Mouse (Mus musculus): ENCODE measurements at regions not wholly inside any gene's neighbourhood (a gene's known extent, or its start where the extent isn't known, plus 50 kb on each side); places are given as distances from the start of the nearest gene placed in this dataset.

DNA sequence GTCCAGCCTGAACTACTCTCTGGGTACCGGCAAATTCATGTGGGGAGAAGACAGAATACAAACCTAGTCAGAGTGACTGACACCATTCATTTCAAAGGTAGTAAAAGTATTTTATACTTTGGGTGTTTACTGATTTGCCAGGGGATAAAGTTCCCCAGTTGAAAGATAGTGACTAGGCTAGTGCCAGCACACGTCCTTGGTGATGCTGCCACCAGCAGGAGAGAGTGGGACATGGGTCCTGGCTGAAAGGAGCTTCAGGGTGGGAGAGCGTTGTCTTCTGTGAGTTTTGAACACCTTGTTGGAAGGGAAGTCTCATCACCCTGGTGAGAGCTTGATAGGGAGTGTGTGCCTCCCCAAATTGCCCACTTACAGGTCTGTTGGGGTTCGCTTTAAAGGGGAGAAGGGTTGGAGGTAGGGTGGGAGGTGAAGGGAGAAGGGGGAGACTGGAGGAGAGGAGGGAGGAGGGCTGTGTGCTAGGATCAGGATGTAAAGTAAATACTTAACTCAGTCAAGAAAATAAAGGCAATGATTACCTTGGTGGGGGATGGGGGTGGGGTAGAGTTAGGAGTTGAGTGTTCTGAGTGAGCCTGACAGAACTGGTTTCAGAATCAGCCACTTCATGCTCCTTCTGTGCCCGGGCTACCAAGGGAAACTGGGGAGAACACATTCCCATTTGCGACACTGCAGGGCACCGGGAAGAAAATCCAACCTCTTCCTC lies 273.9 kb downstream of the Dhx35 start:
- Histone ChIP-seq H3K4me3 (ENCODE audit: insufficient read depth, poor library complexity, severe bottlenecking) (no peak overlapping the region), H3K79me2 (ENCODE audit: control insufficient read depth, insufficient read depth) (no peaks in the 10 kb centered on the region), H3ac (ENCODE audit: control insufficient read depth, insufficient read length, low read depth) (no peak overlapping the region), H3K36me3 (ENCODE audit: control insufficient read depth, insufficient read depth) (no peaks in the 10 kb centered on the region), H3K27me3 (ENCODE audit: control insufficient read depth, insufficient read depth, insufficient read length) (no peaks in the 10 kb centered on the region), H3K79me3 (ENCODE audit: low read depth) (no peaks in the 10 kb centered on the region)
- no peak for TF ChIP-seq USF1 (IDR thresholded peaks at IDR 0.05; ENCODE audit: low read depth)
- TF ChIP-seq MYOD1 (IDR thresholded peaks at IDR 0.05; ENCODE audit: control insufficient read depth, insufficient read length, low read depth) = no peak
- TF ChIP-seq FOSL1 (IDR thresholded peaks at IDR 0.05; ENCODE audit: insufficient read depth, low read length, poor library complexity, severe bottlenecking) = no peak

- H3ac ChIP-seq (ENCODE audit: control insufficient read depth, insufficient read length, low read depth) = no peak overlapping the region
- H3K4me3 ChIP-seq (ENCODE audit: insufficient read depth, poor library complexity, severe bottlenecking) = no peak overlapping the region
- H3K36me3 ChIP-seq (ENCODE audit: control insufficient read depth, insufficient read depth) = no peaks in the 10 kb centered on the region
- TF ChIP-seq CTCF (IDR thresholded peaks at IDR 0.05; ENCODE audit: control insufficient read depth, insufficient read depth, insufficient read length) (no peak), MAX (IDR thresholded peaks at IDR 0.05) (no peak), USF1 (IDR thresholded peaks at IDR 0.05; ENCODE audit: low read depth) (no peak), MYOG (IDR thresholded peaks at IDR 0.05; ENCODE audit: control insufficient read depth, extremely low read depth, insufficient read length) (no peak), CEBPB (IDR thresholded peaks at IDR 0.05; ENCODE audit: low read depth) (no peak), FOSL1 (IDR thresholded peaks at IDR 0.05; ENCODE audit: insufficient read depth, low read length, poor library complexity, severe bottlenecking) (no peak), MYOD1 (IDR thresholded peaks at IDR 0.05; ENCODE audit: control insufficient read depth, insufficient read length, low read depth) (no peak)
- H3K79me2 ChIP-seq (ENCODE audit: control insufficient read depth, insufficient read depth) = no peaks in the 10 kb centered on the region
- no peaks in the 10 kb centered on the region for H3K79me3 ChIP-seq (ENCODE audit: low read depth)
- H3K27me3 ChIP-seq (ENCODE audit: control insufficient read depth, insufficient read depth, insufficient read length) = no peaks in the 10 kb centered on the region
These were observed 274.6 kb downstream of the Dhx35 start for GRCm38 (mm10) chr2:159069180-159069579.

DNA sequence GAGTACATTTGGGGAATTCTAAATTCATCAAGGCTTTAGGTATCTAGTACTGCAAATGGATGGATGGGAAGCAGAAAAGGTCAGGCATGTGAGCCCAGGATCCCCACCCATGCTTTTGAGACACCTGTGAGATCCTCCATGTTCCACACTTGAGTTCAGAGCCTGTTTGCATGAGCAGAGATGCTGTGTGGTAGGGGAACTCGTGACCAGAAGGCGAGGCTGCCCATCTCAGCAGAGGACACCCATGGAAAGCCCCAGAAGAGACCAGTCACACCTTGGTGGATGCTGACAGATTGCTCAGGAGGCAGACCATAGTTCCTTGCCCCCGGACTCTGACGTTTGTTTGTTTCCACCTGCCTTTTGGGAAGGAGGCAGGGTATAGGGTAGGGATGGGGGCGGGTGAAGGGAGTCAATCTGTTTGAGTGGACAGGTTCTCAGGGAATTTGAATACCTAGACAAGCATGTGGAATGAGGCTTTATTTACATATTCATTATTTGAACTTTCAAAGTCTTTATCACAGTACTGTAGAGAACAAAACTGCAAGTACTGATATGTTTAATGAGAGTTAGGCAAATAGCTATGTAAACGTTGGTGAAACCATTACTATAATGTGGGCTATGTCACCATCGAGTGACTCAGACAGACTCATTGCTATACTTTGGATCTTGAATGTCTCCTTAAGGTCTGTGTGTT lies 278.5 kb downstream of the Dhx35 start:
- H3K36me3 ChIP-seq (ENCODE audit: control insufficient read depth, insufficient read depth) = no peaks in the 10 kb centered on the region
- H3K4me3 ChIP-seq (ENCODE audit: insufficient read depth, poor library complexity, severe bottlenecking) = no peak overlapping the region
- H3K27me3 ChIP-seq (ENCODE audit: control insufficient read depth, insufficient read depth, insufficient read length) = no peaks in the 10 kb centered on the region
- no peak for TF ChIP-seq MAX (IDR thresholded peaks at IDR 0.05)
- no peak for TF ChIP-seq CTCF (IDR thresholded peaks at IDR 0.05; ENCODE audit: control insufficient read depth, insufficient read depth, insufficient read length)
- TF ChIP-seq MYOD1 (IDR thresholded peaks at IDR 0.05; ENCODE audit: control insufficient read depth, insufficient read length, low read depth) = no peak
- TF ChIP-seq CEBPB (IDR thresholded peaks at IDR 0.05; ENCODE audit: low read depth) = no peak
- no peak for TF ChIP-seq USF1 (IDR thresholded peaks at IDR 0.05; ENCODE audit: low read depth)
- TF ChIP-seq MYOG (IDR thresholded peaks at IDR 0.05; ENCODE audit: control insufficient read depth, extremely low read depth, insufficient read length) = no peak
- no peak overlapping the region for H3ac ChIP-seq (ENCODE audit: control insufficient read depth, insufficient read length, low read depth)
- H3K79me3 ChIP-seq (ENCODE audit: low read depth) = no peaks in the 10 kb centered on the region
- no peaks in the 10 kb centered on the region for H3K79me2 ChIP-seq (ENCODE audit: control insufficient read depth, insufficient read depth)

DNA sequence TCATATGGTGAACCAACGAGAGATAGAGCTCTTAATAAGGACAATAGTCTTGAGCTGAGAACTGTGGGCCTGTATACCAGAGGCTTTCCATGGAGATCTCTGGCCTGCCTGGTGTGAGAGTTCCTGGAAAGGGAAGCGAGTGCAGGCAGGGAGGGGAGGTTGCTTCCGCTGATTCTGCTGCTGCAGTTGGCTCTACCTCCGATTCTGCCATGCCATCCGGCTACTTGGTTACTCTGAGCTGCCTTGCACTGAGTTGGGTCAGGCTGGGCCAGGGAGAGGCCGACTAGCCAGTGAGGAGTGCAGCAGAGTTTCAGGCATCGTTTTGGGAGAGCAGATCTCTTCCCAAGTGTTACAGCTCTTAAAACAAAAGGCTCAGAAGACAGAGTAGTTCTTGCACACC lies 285.2 kb downstream of the Dhx35 start:
- Histone ChIP-seq H3K36me3 (ENCODE audit: control insufficient read depth, insufficient read depth) (no peaks in the 10 kb centered on the region), H3K27me3 (ENCODE audit: control insufficient read depth, insufficient read depth, insufficient read length) (no peaks in the 10 kb centered on the region), H3ac (ENCODE audit: control insufficient read depth, insufficient read length, low read depth) (no peak overlapping the region), H3K79me3 (ENCODE audit: low read depth) (no peaks in the 10 kb centered on the region), H3K4me3 (ENCODE audit: insufficient read depth, poor library complexity, severe bottlenecking) (no peak overlapping the region), H3K79me2 (ENCODE audit: control insufficient read depth, insufficient read depth) (no peaks in the 10 kb centered on the region)
- no peak for TF ChIP-seq FOSL1 (IDR thresholded peaks at IDR 0.05; ENCODE audit: insufficient read depth, low read length, poor library complexity, severe bottlenecking)
- no peak for TF ChIP-seq CEBPB (IDR thresholded peaks at IDR 0.05; ENCODE audit: low read depth)
- TF ChIP-seq MYOG (IDR thresholded peaks at IDR 0.05; ENCODE audit: control insufficient read depth, extremely low read depth, insufficient read length) = no peak
- no peak for TF ChIP-seq USF1 (IDR thresholded peaks at IDR 0.05; ENCODE audit: low read depth)
- no peak for TF ChIP-seq MYOD1 (IDR thresholded peaks at IDR 0.05; ENCODE audit: control insufficient read depth, insufficient read length, low read depth)
- no peak for TF ChIP-seq CTCF (IDR thresholded peaks at IDR 0.05; ENCODE audit: control insufficient read depth, insufficient read depth, insufficient read length)
- no peak for TF ChIP-seq MAX (IDR thresholded peaks at IDR 0.05)

GRCm38 (mm10) chr2:159080784-159081544 lies 286.4 kb downstream of the Dhx35 start:
- TF ChIP-seq MYOG (IDR thresholded peaks at IDR 0.05; ENCODE audit: control insufficient read depth, extremely low read depth, insufficient read length) (no peak), CEBPB (IDR thresholded peaks at IDR 0.05; ENCODE audit: low read depth) (no peak), MYOD1 (IDR thresholded peaks at IDR 0.05; ENCODE audit: control insufficient read depth, insufficient read length, low read depth) (no peak), MAX (IDR thresholded peaks at IDR 0.05) (no peak), CTCF (IDR thresholded peaks at IDR 0.05; ENCODE audit: control insufficient read depth, insufficient read depth, insufficient read length) (no peak), USF1 (IDR thresholded peaks at IDR 0.05; ENCODE audit: low read depth) (no peak), FOSL1 (IDR thresholded peaks at IDR 0.05; ENCODE audit: insufficient read depth, low read length, poor library complexity, severe bottlenecking) (no peak)
- Histone ChIP-seq H3K79me2 (ENCODE audit: control insufficient read depth, insufficient read depth) (no peaks in the 10 kb centered on the region), H3ac (ENCODE audit: control insufficient read depth, insufficient read length, low read depth) (no peak overlapping the region), H3K4me3 (ENCODE audit: insufficient read depth, poor library complexity, severe bottlenecking) (no peak overlapping the region), H3K79me3 (ENCODE audit: low read depth) (no peaks in the 10 kb centered on the region), H3K27me3 (ENCODE audit: control insufficient read depth, insufficient read depth, insufficient read length) (no peaks in the 10 kb centered on the region), H3K36me3 (ENCODE audit: control insufficient read depth, insufficient read depth) (no peaks in the 10 kb centered on the region)
